Mouse (Mus musculus): Measurements from ENCODE around the gene Efhc1. TPM values are rescaled to one million over a fixed set of nuclear protein-coding genes. Genes with fewer than 3 reads are reported as not detected.

Gene Efhc1
- polyA plus RNA-seq, 1 experiment from 2014 or later = 1.9 TPM

DNA sequence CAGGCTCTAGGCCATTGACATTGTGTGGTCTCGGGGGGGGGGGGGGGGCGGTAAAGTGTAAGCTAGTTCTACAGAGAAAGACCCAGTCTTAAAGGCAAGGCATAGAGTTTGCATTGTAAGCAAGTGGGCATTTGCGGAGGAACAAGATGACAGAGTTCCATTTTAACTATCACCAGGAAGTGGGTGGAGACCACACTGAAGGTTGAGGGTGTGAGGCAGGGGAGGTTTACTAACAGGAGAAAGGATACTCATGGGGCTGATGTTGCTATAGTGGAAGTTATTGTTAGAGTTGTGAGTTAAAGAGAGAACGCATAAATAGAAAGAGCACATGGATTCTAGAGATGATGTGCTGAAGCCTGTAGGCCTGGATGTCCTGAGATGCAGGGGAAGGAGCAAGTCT, 25.1 kb upstream of the Efhc1 start:
- no peak for ATAC-seq (ENCODE audit: insufficient number of reproducible peaks, insufficient read depth, low FRiP score, low read depth)
- WGBS = 70% methylated on average over 4 of the region's 4 CpGs

DNA sequence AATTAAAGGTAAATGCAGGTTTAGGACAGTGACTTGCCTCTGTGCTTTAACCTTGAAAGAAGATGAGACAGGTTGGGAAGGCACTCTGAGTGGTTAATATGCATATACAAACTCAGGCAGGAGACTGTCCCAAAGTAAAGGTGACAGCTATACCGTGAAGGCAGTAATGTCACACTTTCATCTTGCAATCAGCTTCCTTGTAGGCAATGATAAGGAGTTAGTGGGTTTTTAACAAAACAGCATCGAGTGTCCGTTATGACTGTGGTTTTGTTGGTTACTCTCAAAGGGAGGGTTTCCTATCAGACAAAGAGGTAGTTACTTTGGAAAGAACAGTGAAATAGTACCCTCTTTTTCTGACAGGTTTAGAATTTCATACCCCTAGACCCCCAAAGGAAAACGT, 22.9 kb upstream of the Efhc1 start:
- Histone ChIP-seq H3K9ac (ENCODE audit: low read length) (no peak overlapping the region), H3K9me3 (ENCODE audit: control insufficient read depth, low read length) (no peaks in the 10 kb centered on the region), H3K4me1 (ENCODE audit: control insufficient read depth in 2 of 2, insufficient read depth in 2 of 2, low read length in 2 of 2) (peaks cover 2% of the 10 kb centered on the region in 2 experiments; a peak in 1 of 4 replicates), H3K4me3 (ENCODE audit: control insufficient read depth in 1 of 2, insufficient read depth in 1 of 2, low read depth in 1 of 2, low read length in 2 of 2) (no peak overlapping the region), H3K27ac (replicated peaks in 1 of 2; ENCODE audit: control insufficient read depth in 1 of 2, insufficient read depth in 1 of 2, low read depth in 2 of 2, low read length in 2 of 2) (no peak overlapping the region), H3K4me2 (ENCODE audit: low read length) (no peak overlapping the region), H3K36me3 (ENCODE audit: control insufficient read depth, insufficient read depth, low read length) (no peaks in the 10 kb centered on the region), H3K27me3 (ENCODE audit: control insufficient read depth, insufficient read depth, low read length) (no peaks in the 10 kb centered on the region)
- WGBS = 75% methylated on average over 4 of the region's 4 CpGs
- no peak for ATAC-seq (ENCODE audit: insufficient number of reproducible peaks, insufficient read depth, low FRiP score, low read depth)

More for the DNA sequence above, 25.1 kb upstream of the Efhc1 start:
- H3K9me3 ChIP-seq (ENCODE audit: control insufficient read depth, low read length) = no peaks in the 10 kb centered on the region
- no peak overlapping the region for H3K27ac ChIP-seq (replicated peaks in 1 of 2; ENCODE audit: control insufficient read depth in 1 of 2, insufficient read depth in 1 of 2, low read depth in 2 of 2, low read length in 2 of 2)
- peaks cover 8 to 10% of the 10 kb centered on the region in 2 experiments for H3K4me1 ChIP-seq (ENCODE audit: control insufficient read depth in 2 of 2, insufficient read depth in 2 of 2, low read length in 2 of 2)
- no peak overlapping the region for H3K9ac ChIP-seq (ENCODE audit: low read length)
- no peak overlapping the region for H3K4me3 ChIP-seq (ENCODE audit: control insufficient read depth in 1 of 2, insufficient read depth in 1 of 2, low read depth in 1 of 2, low read length in 2 of 2)
- no peak overlapping the region for H3K4me2 ChIP-seq (ENCODE audit: low read length)
- H3K27me3 ChIP-seq (ENCODE audit: control insufficient read depth, insufficient read depth, low read length) = no peaks in the 10 kb centered on the region
- H3K36me3 ChIP-seq (ENCODE audit: control insufficient read depth, insufficient read depth, low read length) = no peaks in the 10 kb centered on the region

DNA sequence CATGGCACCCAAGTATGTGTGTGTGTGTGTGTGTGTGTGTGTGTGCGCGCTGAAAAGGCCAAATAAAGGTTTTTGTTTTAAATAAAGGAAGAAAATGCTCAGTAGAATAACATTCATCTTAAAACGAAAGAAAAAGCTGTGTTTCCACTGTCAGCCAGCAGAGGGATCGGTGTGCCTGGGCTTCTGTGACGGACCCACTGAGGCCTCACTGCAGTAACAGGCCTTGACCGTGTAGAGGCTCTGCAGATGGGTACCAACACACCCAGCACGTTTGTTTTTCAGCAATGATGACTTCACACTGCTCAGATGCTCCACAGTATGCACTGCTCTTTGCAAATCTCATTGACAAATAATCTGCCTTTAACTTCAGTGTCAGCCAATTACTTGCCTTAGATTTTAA, 18.0 kb upstream of the Efhc1 start:
- WGBS = 14% methylated on average over 7 of the region's 7 CpGs
- Histone ChIP-seq H3K27me3 (ENCODE audit: control insufficient read depth, insufficient read depth, low read length) (no peaks in the 10 kb centered on the region), H3K9ac (ENCODE audit: low read length) (no peak overlapping the region), H3K4me3 (ENCODE audit: control insufficient read depth in 1 of 2, insufficient read depth in 1 of 2, low read depth in 1 of 2, low read length in 2 of 2) (no peak overlapping the region), H3K36me3 (ENCODE audit: control insufficient read depth, insufficient read depth, low read length) (no peaks in the 10 kb centered on the region), H3K4me2 (ENCODE audit: low read length) (no peak overlapping the region), H3K4me1 (ENCODE audit: control insufficient read depth in 2 of 2, insufficient read depth in 2 of 2, low read length in 2 of 2) (peaks cover 6 to 10% of the 10 kb centered on the region in 2 experiments; a peak in 2 of 4 replicates), H3K9me3 (ENCODE audit: control insufficient read depth, low read length) (no peaks in the 10 kb centered on the region), H3K27ac (replicated peaks in 1 of 2; ENCODE audit: control insufficient read depth in 1 of 2, insufficient read depth in 1 of 2, low read depth in 2 of 2, low read length in 2 of 2) (no peak overlapping the region)
- no peak for ATAC-seq (ENCODE audit: insufficient number of reproducible peaks, insufficient read depth, low FRiP score, low read depth)

DNA sequence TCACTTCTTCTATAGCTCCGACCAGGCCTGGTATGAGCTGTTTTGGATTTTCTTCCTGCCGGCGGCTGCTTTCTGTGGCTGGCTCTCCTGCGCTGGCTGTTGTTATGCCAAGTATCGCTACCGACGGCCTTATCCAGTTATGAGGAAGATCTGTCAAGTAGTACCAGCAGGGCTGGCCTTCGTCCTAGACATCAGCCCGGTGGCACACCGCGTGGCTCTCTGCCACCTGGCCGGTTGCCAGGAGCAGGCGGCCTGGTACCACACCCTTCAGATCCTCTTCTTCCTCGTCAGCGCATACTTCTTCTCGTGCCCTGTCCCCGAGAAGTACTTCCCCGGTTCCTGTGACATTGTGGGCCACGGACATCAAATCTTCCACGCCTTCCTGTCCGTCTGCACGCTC, 16.3 kb upstream of the Efhc1 start:
- Histone ChIP-seq H3K27ac (replicated peaks in 1 of 2; ENCODE audit: control insufficient read depth in 1 of 2, insufficient read depth in 1 of 2, low read depth in 2 of 2, low read length in 2 of 2) (peak overlapping the region in 1 of 2 experiments; percentile 1; a peak in 1 of 4 replicates), H3K9me3 (ENCODE audit: control insufficient read depth, low read length) (no peaks in the 10 kb centered on the region), H3K9ac (ENCODE audit: low read length) (no peak overlapping the region), H3K36me3 (ENCODE audit: control insufficient read depth, insufficient read depth, low read length) (no peaks in the 10 kb centered on the region), H3K27me3 (ENCODE audit: control insufficient read depth, insufficient read depth, low read length) (no peaks in the 10 kb centered on the region), H3K4me3 (ENCODE audit: control insufficient read depth in 1 of 2, insufficient read depth in 1 of 2, low read depth in 1 of 2, low read length in 2 of 2) (no peak overlapping the region), H3K4me2 (ENCODE audit: low read length) (peak overlapping the region; percentile 31; the same call in 1 of the 2 replicates), H3K4me1 (ENCODE audit: control insufficient read depth in 2 of 2, insufficient read depth in 2 of 2, low read length in 2 of 2) (peaks cover 6 to 10% of the 10 kb centered on the region in 2 experiments; a peak in 2 of 4 replicates)
- ATAC-seq (ENCODE audit: insufficient number of reproducible peaks, insufficient read depth, low FRiP score, low read depth) = peak; percentile 47; the same call in 1 of the 2 replicates
- 53% methylated on average over 22 of the region's 22 CpGs for WGBS

DNA sequence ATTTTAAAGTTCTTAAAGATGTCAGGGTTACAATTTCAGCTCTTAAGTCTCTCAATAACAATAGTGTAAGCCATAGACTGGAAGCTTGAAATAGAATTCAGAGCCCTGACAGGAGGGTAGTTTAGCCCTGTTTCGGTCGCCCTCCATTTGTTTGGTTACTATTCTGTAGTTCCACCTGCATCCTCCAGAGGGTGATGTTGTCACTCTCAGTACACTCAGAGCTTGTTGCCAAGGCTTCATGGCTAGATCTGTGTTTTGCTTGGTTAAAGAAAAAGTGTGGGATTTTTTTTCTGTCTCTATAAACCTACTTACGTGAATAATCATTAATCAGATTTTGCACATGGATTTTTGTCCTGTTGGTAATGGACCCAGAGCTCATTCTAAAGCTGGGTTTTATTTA, 12.4 kb upstream of the Efhc1 start:
- ATAC-seq (ENCODE audit: insufficient number of reproducible peaks, insufficient read depth, low FRiP score, low read depth) = no peak

DNA sequence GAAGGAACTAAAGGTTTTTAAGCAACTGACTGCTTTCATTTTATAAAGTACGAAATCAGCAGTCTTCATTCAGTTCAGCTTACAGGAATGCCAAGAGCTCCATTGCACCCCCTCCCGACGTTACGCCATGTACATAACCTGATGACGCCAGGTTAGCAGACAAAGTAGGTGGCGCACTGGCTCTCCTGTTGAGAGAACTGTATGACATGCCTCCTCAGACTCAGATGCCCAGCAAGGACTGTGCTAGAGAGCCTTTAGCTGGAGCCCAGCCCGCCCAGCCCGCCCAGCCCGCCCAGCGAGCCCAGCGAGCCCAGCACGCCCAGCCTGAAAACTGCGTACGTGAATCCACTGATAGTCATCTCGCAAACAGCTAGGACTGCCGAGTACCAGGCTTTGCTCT, 11.3 kb upstream of the Efhc1 start:
- no peaks in the 10 kb centered on the region for H3K27me3 ChIP-seq (ENCODE audit: control insufficient read depth, insufficient read depth, low read length)
- H3K4me2 ChIP-seq (ENCODE audit: low read length) = peak overlapping the region; percentile 19
- H3K4me3 ChIP-seq (ENCODE audit: control insufficient read depth in 1 of 2, insufficient read depth in 1 of 2, low read depth in 1 of 2, low read length in 2 of 2) = no peak overlapping the region
- 45% methylated on average over 16 of the region's 16 CpGs for WGBS
- no peak overlapping the region for H3K27ac ChIP-seq (replicated peaks in 1 of 2; ENCODE audit: control insufficient read depth in 1 of 2, insufficient read depth in 1 of 2, low read depth in 2 of 2, low read length in 2 of 2)
- H3K36me3 ChIP-seq (ENCODE audit: control insufficient read depth, insufficient read depth, low read length) = no peaks in the 10 kb centered on the region
- peaks cover 1 to 7% of the 10 kb centered on the region in 2 experiments; a peak in 2 of 4 replicates for H3K4me1 ChIP-seq (ENCODE audit: control insufficient read depth in 2 of 2, insufficient read depth in 2 of 2, low read length in 2 of 2)
- no peak overlapping the region for H3K9ac ChIP-seq (ENCODE audit: low read length)
- ATAC-seq (ENCODE audit: insufficient number of reproducible peaks, insufficient read depth, low FRiP score, low read depth) = no peak
- H3K9me3 ChIP-seq (ENCODE audit: control insufficient read depth, low read length) = no peaks in the 10 kb centered on the region

More for the DNA sequence above, 12.4 kb upstream of the Efhc1 start:
- H3K4me3 ChIP-seq (ENCODE audit: control insufficient read depth in 1 of 2, insufficient read depth in 1 of 2, low read depth in 1 of 2, low read length in 2 of 2) = no peak overlapping the region
- H3K4me2 ChIP-seq (ENCODE audit: low read length) = no peak overlapping the region
- no peaks in the 10 kb centered on the region for H3K9me3 ChIP-seq (ENCODE audit: control insufficient read depth, low read length)
- WGBS = 24% methylated on average over 3 of the region's 3 CpGs
- H3K36me3 ChIP-seq (ENCODE audit: control insufficient read depth, insufficient read depth, low read length) = no peaks in the 10 kb centered on the region
- no peak overlapping the region for H3K9ac ChIP-seq (ENCODE audit: low read length)
- peaks cover 6 to 14% of the 10 kb centered on the region in 2 experiments; a peak in 2 of 4 replicates for H3K4me1 ChIP-seq (ENCODE audit: control insufficient read depth in 2 of 2, insufficient read depth in 2 of 2, low read length in 2 of 2)
- no peaks in the 10 kb centered on the region for H3K27me3 ChIP-seq (ENCODE audit: control insufficient read depth, insufficient read depth, low read length)
- no peak overlapping the region for H3K27ac ChIP-seq (replicated peaks in 1 of 2; ENCODE audit: control insufficient read depth in 1 of 2, insufficient read depth in 1 of 2, low read depth in 2 of 2, low read length in 2 of 2)

DNA sequence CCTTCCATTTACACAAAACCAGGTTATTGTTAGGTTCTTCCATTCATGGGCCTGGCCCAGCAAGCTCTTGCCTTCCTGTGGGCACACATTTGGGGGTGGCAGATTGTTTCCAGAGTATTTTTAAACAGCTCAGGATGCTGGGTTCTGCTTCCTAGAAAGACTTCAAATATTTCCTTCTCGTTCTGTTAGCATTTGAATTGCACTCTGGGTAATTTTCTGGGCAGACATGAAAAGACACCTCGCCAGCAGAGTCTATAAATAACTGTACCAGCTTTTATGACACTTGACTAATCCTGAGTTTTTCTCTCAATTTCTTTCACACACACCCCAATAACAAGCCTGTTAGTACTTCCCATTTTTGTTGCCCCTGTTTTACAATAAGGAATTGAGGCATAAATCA, 10.1 kb upstream of the Efhc1 start:
- no peak overlapping the region for H3K4me2 ChIP-seq (ENCODE audit: low read length)
- H3K27me3 ChIP-seq (ENCODE audit: control insufficient read depth, insufficient read depth, low read length) = no peaks in the 10 kb centered on the region
- no peaks in the 10 kb centered on the region for H3K36me3 ChIP-seq (ENCODE audit: control insufficient read depth, insufficient read depth, low read length)
- H3K27ac ChIP-seq (replicated peaks in 1 of 2; ENCODE audit: control insufficient read depth in 1 of 2, insufficient read depth in 1 of 2, low read depth in 2 of 2, low read length in 2 of 2) = no peak overlapping the region
- no peaks in the 10 kb centered on the region for H3K9me3 ChIP-seq (ENCODE audit: control insufficient read depth, low read length)
- 27% methylated on average over 2 of the region's 2 CpGs for WGBS
- no peak for ATAC-seq (ENCODE audit: insufficient number of reproducible peaks, insufficient read depth, low FRiP score, low read depth)
- H3K9ac ChIP-seq (ENCODE audit: low read length) = no peak overlapping the region
- H3K4me1 ChIP-seq (ENCODE audit: control insufficient read depth in 2 of 2, insufficient read depth in 2 of 2, low read length in 2 of 2) = peaks cover 0 to 4% of the 10 kb centered on the region in 2 experiments; a peak in 1 of 4 replicates
- no peak overlapping the region for H3K4me3 ChIP-seq (ENCODE audit: control insufficient read depth in 1 of 2, insufficient read depth in 1 of 2, low read depth in 1 of 2, low read length in 2 of 2)

DNA sequence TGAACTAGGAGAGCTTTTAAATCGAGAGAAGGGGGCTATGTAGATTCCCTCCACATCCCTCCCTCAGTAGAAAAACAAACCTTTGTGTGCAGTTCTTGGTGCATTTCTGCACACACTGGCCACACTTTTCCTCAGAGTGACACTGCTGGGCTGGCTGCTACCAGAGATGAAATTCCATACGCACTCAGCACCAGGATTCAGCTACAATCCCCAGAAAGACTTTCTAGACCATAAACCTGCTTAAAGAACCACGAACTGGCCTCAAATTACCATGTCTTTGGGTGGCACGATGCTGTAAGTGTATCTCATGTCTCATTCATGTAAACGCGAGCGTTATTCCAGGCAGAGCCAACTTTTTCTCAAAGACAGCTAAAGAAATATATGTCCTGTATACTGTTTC, 9.6 kb upstream of the Efhc1 start:
- Histone ChIP-seq H3K4me3 (ENCODE audit: control insufficient read depth in 1 of 2, insufficient read depth in 1 of 2, low read depth in 1 of 2, low read length in 2 of 2) (no peak overlapping the region), H3K9ac (ENCODE audit: low read length) (no peak overlapping the region), H3K9me3 (ENCODE audit: control insufficient read depth, low read length) (no peaks in the 10 kb centered on the region), H3K4me1 (ENCODE audit: control insufficient read depth in 2 of 2, insufficient read depth in 2 of 2, low read length in 2 of 2) (peaks cover 0 to 4% of the 10 kb centered on the region in 2 experiments; a peak in 1 of 4 replicates), H3K36me3 (ENCODE audit: control insufficient read depth, insufficient read depth, low read length) (no peaks in the 10 kb centered on the region), H3K27ac (replicated peaks in 1 of 2; ENCODE audit: control insufficient read depth in 1 of 2, insufficient read depth in 1 of 2, low read depth in 2 of 2, low read length in 2 of 2) (no peak overlapping the region), H3K4me2 (ENCODE audit: low read length) (no peak overlapping the region), H3K27me3 (ENCODE audit: control insufficient read depth, insufficient read depth, low read length) (no peaks in the 10 kb centered on the region)
- 84% methylated on average over 7 of the region's 7 CpGs for WGBS
- ATAC-seq (ENCODE audit: insufficient number of reproducible peaks, insufficient read depth, low FRiP score, low read depth) = no peak
